Mouse (Mus musculus) cortical plate, adult 2 months (tissue): Measurements from ENCODE around the gene Snx29.

Experiments
- CTCF ChIP-seq: fragments of 200-500 bp; IDR thresholded peaks from 2 replicates; pipeline ENCODE4 v1.5.1; 2011; ENCODE audit warnings: mild to moderate bottlenecking, control low read depth, low read length; ENCODE audit not compliant: insufficient read depth; ENCODE audit errors: extremely low read depth
- POLR2A ChIP-seq: fragments of 200-500 bp; IDR thresholded peaks from 2 replicates; pipeline ENCODE4 v1.6.1; 2011; ENCODE audit warnings: mild to moderate bottlenecking, low read length, control low read depth; ENCODE audit not compliant: insufficient read depth; ENCODE audit errors: extremely low read depth

DNA sequence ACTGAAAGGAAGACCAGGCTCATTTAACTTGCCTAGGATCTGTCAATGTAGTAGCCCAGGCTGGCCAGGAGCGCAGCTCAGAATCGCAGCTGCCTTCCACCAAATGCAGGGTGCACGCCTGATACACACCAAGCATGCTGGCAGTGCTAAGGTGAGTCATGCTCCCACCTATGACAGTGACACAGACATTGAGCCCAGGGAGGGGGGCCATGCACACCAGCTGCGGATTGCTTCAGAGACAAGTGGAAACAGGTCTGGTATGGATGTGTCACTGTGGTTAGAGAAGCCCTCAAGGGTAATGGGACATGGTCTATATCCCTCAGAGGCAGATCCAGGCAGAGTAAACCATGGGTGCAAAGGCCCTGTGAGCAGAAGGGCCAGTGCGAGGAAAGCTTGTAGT is 425.2 kb downstream of the Snx29 start:
- no peak for TF ChIP-seq CTCF
- TF ChIP-seq POLR2A: no peak
